Mouse (Mus musculus) yolk sac, embryonic 10.5 days (tissue): ENCODE measurements at regions not wholly inside any gene's neighbourhood (a gene's known extent, or its start where the extent isn't known, plus 50 kb on each side); places are given as distances from the start of the nearest gene placed in this dataset.
A peak's percentile ranks its signal among the peaks of the same experiment; 100 is the strongest.

Source experiments
- DNase-seq: peaks from one replicate; pipeline ENCODE4 v3.0.0-alpha.2; 2017; ENCODE audit warnings: low spot score

- no peak for DNase-seq
These were observed 597.3 kb upstream of the Fam92a start for GRCm38 (mm10) chr4:12769092-12769491.

- no peak for DNase-seq
These were observed 594.9 kb upstream of the Fam92a start for GRCm38 (mm10) chr4:12766763-12767162.

GRCm38 (mm10) chr4:12750817-12751216 is 579.0 kb upstream of the Fam92a start:
- DNase-seq, result no peak

- no peak for DNase-seq
These were observed 578.1 kb upstream of the Fam92a start for GRCm38 (mm10) chr4:12749874-12750273.

- DNase-seq, result no peak
These were observed 572.0 kb upstream of the Fam92a start for GRCm38 (mm10) chr4:12743714-12744327.

- DNase-seq, result no peak
These were observed 564.6 kb upstream of the Fam92a start for GRCm38 (mm10) chr4:12736411-12736810.

- no peak for DNase-seq
These were observed 528.4 kb upstream of the Fam92a start for GRCm38 (mm10) chr4:12700189-12700588.

GRCm38 (mm10) chr4:12677814-12678213 is 506.0 kb upstream of the Fam92a start:
- no peak for DNase-seq

- DNase-seq, result no peak
These were observed 499.6 kb upstream of the Fam92a start for GRCm38 (mm10) chr4:12671399-12671798.

GRCm38 (mm10) chr4:12663176-12663575 is 491.4 kb upstream of the Fam92a start:
- DNase-seq, result no peak

GRCm38 (mm10) chr4:12662683-12663082 is 490.9 kb upstream of the Fam92a start:
- no peak for DNase-seq

- DNase-seq, result no peak
These were observed 487.3 kb upstream of the Fam92a start for GRCm38 (mm10) chr4:12659084-12659483.

GRCm38 (mm10) chr4:12658594-12658993 is 486.8 kb upstream of the Fam92a start:
- no peak for DNase-seq

- no peak for DNase-seq
These were observed 486.0 kb upstream of the Fam92a start for GRCm38 (mm10) chr4:12657820-12658219.

- no peak for DNase-seq
These were observed 485.2 kb upstream of the Fam92a start for GRCm38 (mm10) chr4:12656924-12657603.

GRCm38 (mm10) chr4:12655457-12656228 is 483.8 kb upstream of the Fam92a start:
- DNase-seq, result no peak

- DNase-seq, result no peak
These were observed 483.0 kb upstream of the Fam92a start for GRCm38 (mm10) chr4:12654568-12655456.

- DNase-seq, result peak; percentile 11
These were observed 475.9 kb upstream of the Fam92a start for GRCm38 (mm10) chr4:12647732-12648131.

GRCm38 (mm10) chr4:12642525-12642928 is 470.7 kb upstream of the Fam92a start:
- no peak for DNase-seq

GRCm38 (mm10) chr4:12629375-12629821 is 457.6 kb upstream of the Fam92a start:
- no peak for DNase-seq

GRCm38 (mm10) chr4:12628702-12629374 is 457.0 kb upstream of the Fam92a start:
- no peak for DNase-seq
